Mouse (Mus musculus): ENCODE results near the gene Scaf1. TPM values are rescaled to one million over a fixed set of nuclear protein-coding genes. Genes with fewer than 3 reads are reported as not detected.

The Scaf1 gene
- polyA plus RNA-seq (2015; fragmentation: Nextera tagmentation; extraction: Ambion mirVana) = 42.1 and 44.3 TPM in 2 replicates

GRCm38 (mm10) chr7:45015957-45016612 lies at the start of gene Scaf1:
Gene Scaf1 (minus strand): TSS chr7:45016363.
- ATAC-seq = peak; percentile 95
- under 1% methylated on average over 69 of the region's 69 CpGs for WGBS
- Histone ChIP-seq H3K9me3 (ENCODE audit: control insufficient read depth, low read length) (no peaks in the 10 kb centered on the region), H3K36me3 (ENCODE audit: control insufficient read depth, insufficient read depth) (peaks cover 16% of the 10 kb centered on the region), H3K27me3 (replicated peaks; ENCODE audit: control insufficient read depth, insufficient read depth, low read length) (0 out of 2 replicates have a peak, but pooled peaks cover 6% of the 10 kb centered on the region), H3K4me1 (replicated peaks; ENCODE audit: control insufficient read depth, insufficient read depth, low read length) (peaks cover 29% of the 10 kb centered on the region), H3K9ac (replicated peaks; ENCODE audit: low read depth, low read length) (peak within 1 kb of the TSS; percentile 96), H3K4me2 (ENCODE audit: low read length) (peak within 1 kb of the TSS; percentile 90), H3K27ac (ENCODE audit: low read length) (peak within 1 kb of the TSS; percentile 79), H3K4me3 (replicated peaks; ENCODE audit: low read length) (peak within 1 kb of the TSS; percentile 98)

GRCm38 (mm10) chr7:45062239-45062835 lies 46.2 kb upstream of the Scaf1 start, which contains the start of the genes Nosip and Prrg2:
Gene Nosip (plus strand): TSS chr7:45062429.
Gene Prrg2 (minus strand): TSS chr7:45062677.
- Histone ChIP-seq H3K27ac (ENCODE audit: low read length) (peak within 1 kb of the TSS; percentile 91), H3K9ac (replicated peaks; ENCODE audit: low read depth, low read length) (peak within 1 kb of the TSS; percentile 53), H3K4me3 (replicated peaks; ENCODE audit: low read length) (peak within 1 kb of the TSS; percentile 59), H3K36me3 (ENCODE audit: control insufficient read depth, insufficient read depth) (no peaks in the 10 kb centered on the region), H3K27me3 (replicated peaks; ENCODE audit: control insufficient read depth, insufficient read depth, low read length) (no peaks in the 10 kb centered on the region), H3K9me3 (ENCODE audit: control insufficient read depth, low read length) (no peaks in the 10 kb centered on the region), H3K4me2 (ENCODE audit: low read length) (peak within 1 kb of the TSS; percentile 53), H3K4me1 (replicated peaks; ENCODE audit: control insufficient read depth, insufficient read depth, low read length) (peaks cover 27% of the 10 kb centered on the region)
- peak; percentile 92 for ATAC-seq
- WGBS = 0% methylated on average over 31 of the region's 31 CpGs

- Histone ChIP-seq H3K27ac (ENCODE audit: low read length) (no peak overlapping the region; the same call in 1 of the 2 replicates), H3K4me1 (replicated peaks; ENCODE audit: control insufficient read depth, insufficient read depth, low read length) (peaks cover 27% of the 10 kb centered on the region), H3K36me3 (ENCODE audit: control insufficient read depth, insufficient read depth) (no peaks in the 10 kb centered on the region), H3K27me3 (replicated peaks; ENCODE audit: control insufficient read depth, insufficient read depth, low read length) (no peaks in the 10 kb centered on the region), H3K4me3 (replicated peaks; ENCODE audit: low read length) (peak overlapping the region; percentile 59), H3K4me2 (ENCODE audit: low read length) (peak overlapping the region; percentile 48), H3K9me3 (ENCODE audit: control insufficient read depth, low read length) (no peaks in the 10 kb centered on the region), H3K9ac (replicated peaks; ENCODE audit: low read depth, low read length) (peak overlapping the region; percentile 16)
- 16% methylated on average over 11 of the region's 11 CpGs for WGBS
- ATAC-seq = no peak
Observed at GRCm38 (mm10) chr7:45061532-45062075, 45.4 kb upstream of the Scaf1 start.

GRCm38 (mm10) chr7:45060632-45061122 lies 44.5 kb upstream of the Scaf1 start:
- H3K36me3 ChIP-seq (ENCODE audit: control insufficient read depth, insufficient read depth) = no peaks in the 10 kb centered on the region
- H3K4me1 ChIP-seq (replicated peaks; ENCODE audit: control insufficient read depth, insufficient read depth, low read length) = peaks cover 27% of the 10 kb centered on the region
- no peak overlapping the region for H3K4me2 ChIP-seq (ENCODE audit: low read length)
- no peaks in the 10 kb centered on the region for H3K27me3 ChIP-seq (replicated peaks; ENCODE audit: control insufficient read depth, insufficient read depth, low read length)
- no peak overlapping the region for H3K4me3 ChIP-seq (replicated peaks; ENCODE audit: low read length)
- no peak for ATAC-seq
- H3K9me3 ChIP-seq (ENCODE audit: control insufficient read depth, low read length) = no peaks in the 10 kb centered on the region
- no peak overlapping the region for H3K27ac ChIP-seq (ENCODE audit: low read length)
- WGBS = 87% methylated on average over 6 of the region's 6 CpGs
- no peak overlapping the region for H3K9ac ChIP-seq (replicated peaks; ENCODE audit: low read depth, low read length)

GRCm38 (mm10) chr7:45058607-45059571 lies 42.7 kb upstream of the Scaf1 start:
- H3K4me2 ChIP-seq (ENCODE audit: low read length) = no peak overlapping the region
- peaks cover 30% of the 10 kb centered on the region for H3K4me1 ChIP-seq (replicated peaks; ENCODE audit: control insufficient read depth, insufficient read depth, low read length)
- ATAC-seq = no peak
- WGBS = 75% methylated on average over 10 of the region's 10 CpGs
- H3K27me3 ChIP-seq (replicated peaks; ENCODE audit: control insufficient read depth, insufficient read depth, low read length) = no peaks in the 10 kb centered on the region
- H3K27ac ChIP-seq (ENCODE audit: low read length) = peak overlapping the region; percentile 45
- H3K9me3 ChIP-seq (ENCODE audit: control insufficient read depth, low read length) = no peaks in the 10 kb centered on the region
- H3K4me3 ChIP-seq (replicated peaks; ENCODE audit: low read length) = no peak overlapping the region
- H3K9ac ChIP-seq (replicated peaks; ENCODE audit: low read depth, low read length) = no peak overlapping the region
- no peaks in the 10 kb centered on the region for H3K36me3 ChIP-seq (ENCODE audit: control insufficient read depth, insufficient read depth)

- no peaks in the 10 kb centered on the region for H3K27me3 ChIP-seq (replicated peaks; ENCODE audit: control insufficient read depth, insufficient read depth, low read length)
- H3K27ac ChIP-seq (ENCODE audit: low read length) = no peak overlapping the region
- no peak overlapping the region for H3K9ac ChIP-seq (replicated peaks; ENCODE audit: low read depth, low read length)
- no peak for ATAC-seq
- H3K4me2 ChIP-seq (ENCODE audit: low read length) = no peak overlapping the region
- H3K9me3 ChIP-seq (ENCODE audit: control insufficient read depth, low read length) = no peaks in the 10 kb centered on the region
- H3K4me3 ChIP-seq (replicated peaks; ENCODE audit: low read length) = no peak overlapping the region
- peaks cover 27% of the 10 kb centered on the region for H3K4me1 ChIP-seq (replicated peaks; ENCODE audit: control insufficient read depth, insufficient read depth, low read length)
- no peaks in the 10 kb centered on the region for H3K36me3 ChIP-seq (ENCODE audit: control insufficient read depth, insufficient read depth)
Observed at GRCm38 (mm10) chr7:45056972-45057348, 40.8 kb upstream of the Scaf1 start.

GRCm38 (mm10) chr7:45056329-45056971 lies 40.3 kb upstream of the Scaf1 start:
- Histone ChIP-seq H3K27ac (ENCODE audit: low read length) (no peak overlapping the region), H3K9ac (replicated peaks; ENCODE audit: low read depth, low read length) (no peak overlapping the region), H3K36me3 (ENCODE audit: control insufficient read depth, insufficient read depth) (no peaks in the 10 kb centered on the region), H3K4me3 (replicated peaks; ENCODE audit: low read length) (no peak overlapping the region), H3K27me3 (replicated peaks; ENCODE audit: control insufficient read depth, insufficient read depth, low read length) (no peaks in the 10 kb centered on the region), H3K4me2 (ENCODE audit: low read length) (no peak overlapping the region), H3K4me1 (replicated peaks; ENCODE audit: control insufficient read depth, insufficient read depth, low read length) (peaks cover 27% of the 10 kb centered on the region), H3K9me3 (ENCODE audit: control insufficient read depth, low read length) (no peaks in the 10 kb centered on the region)
- 70% methylated on average over 14 of the region's 14 CpGs for WGBS
- no peak for ATAC-seq

GRCm38 (mm10) chr7:45053931-45054510 lies 37.9 kb upstream of the Scaf1 start:
- Histone ChIP-seq H3K27me3 (replicated peaks; ENCODE audit: control insufficient read depth, insufficient read depth, low read length) (no peaks in the 10 kb centered on the region), H3K4me2 (ENCODE audit: low read length) (peak overlapping the region; percentile 97), H3K36me3 (ENCODE audit: control insufficient read depth, insufficient read depth) (peaks cover 7% of the 10 kb centered on the region; the same call in 1 of the 2 replicates), H3K9me3 (ENCODE audit: control insufficient read depth, low read length) (no peaks in the 10 kb centered on the region), H3K4me3 (replicated peaks; ENCODE audit: low read length) (peak overlapping the region; percentile 95), H3K27ac (ENCODE audit: low read length) (peak overlapping the region; percentile 99), H3K9ac (replicated peaks; ENCODE audit: low read depth, low read length) (peak overlapping the region; percentile 88), H3K4me1 (replicated peaks; ENCODE audit: control insufficient read depth, insufficient read depth, low read length) (peaks cover 30% of the 10 kb centered on the region)
- ATAC-seq = peak; percentile 93
- 0% methylated on average over 30 of the region's 33 CpGs for WGBS

Measured in forebrain, embryonic 16.5 days (tissue).